Mouse (Mus musculus) embryonic facial prominence, embryonic 11.5 days (tissue): Measurements from ENCODE around the gene Ofd1. TPM values are rescaled to one million over a fixed set of nuclear protein-coding genes. Genes with fewer than 3 reads are reported as not detected.

Experiments used
- ATAC-seq: fragments of 200-750 bp; cut with Nextera tagmentation; replicated peaks from 2 replicates; pipeline ENCODE4 v1.8.0; 2017; ENCODE audit warnings: low read depth; ENCODE audit not compliant: insufficient number of reproducible peaks, low FRiP score, low TSS enrichment
- DNase-seq: peaks from one replicate; pipeline ENCODE4 v3.0.0-alpha.2; 2015; ENCODE audit warnings: low spot score
- H3K27ac ChIP-seq: fragments of 300-500 bp; sonication (generic); replicated peaks from 2 replicates; pipeline ENCODE4 v1.5.1; 2014; ENCODE audit warnings: mild to moderate bottlenecking, low read depth, low read length, control low read depth
- H3K27me3 ChIP-seq: fragments of 300-500 bp; sonication (generic); 2 replicates; pipeline ENCODE4 v1.6.1; 2014; ENCODE audit warnings: mild to moderate bottlenecking, low read length, moderate library complexity, mixed read lengths; ENCODE audit not compliant: control insufficient read depth, insufficient read depth
- H3K36me3 ChIP-seq: fragments of 300-500 bp; sonication (generic); replicated peaks from 2 replicates; pipeline ENCODE4 v1.6.1; 2014; ENCODE audit warnings: low read depth, mild to moderate bottlenecking, low read length, moderate library complexity, mixed read lengths; ENCODE audit not compliant: control insufficient read depth, insufficient read depth
- H3K4me1 ChIP-seq: fragments of 300-500 bp; sonication (generic); 2 replicates; pipeline ENCODE4 v1.6.1; 2014; ENCODE audit warnings: low read length, mixed read lengths; ENCODE audit not compliant: control insufficient read depth, insufficient read depth
- H3K4me2 ChIP-seq: fragments of 300-500 bp; sonication (generic); 2 replicates; pipeline ENCODE4 v1.6.1; 2014; ENCODE audit warnings: low read depth, mild to moderate bottlenecking, control low read depth, low read length, moderate library complexity
- H3K4me3 ChIP-seq: fragments of 300-500 bp; sonication (generic); 2 replicates; pipeline ENCODE4 v1.5.1; 2014; ENCODE audit warnings: low read depth, low read length, control low read depth
- H3K9ac ChIP-seq: fragments of 300-500 bp; sonication (generic); replicated peaks from 2 replicates; pipeline ENCODE4 v1.6.1; 2014; ENCODE audit warnings: mild to moderate bottlenecking, control low read depth, low read length
- H3K9me3 ChIP-seq: fragments of 300-500 bp; sonication (generic); replicated peaks from 2 replicates; pipeline ENCODE4 v1.6.1; 2016; ENCODE audit warnings: mild to moderate bottlenecking, low read length, inconsistent platforms, mixed read lengths; ENCODE audit not compliant: control insufficient read depth
- WGBS: fragments of 180-500 bp; shearing (Covaris S2); extraction: QIAGEN DNeasy Blood & Tissue Kit; methylation state at CpG from one replicate; pipeline ENCODE4 v1.1.7; 2014; 5-methylcytosine and 5-hydroxymethylcytosine counted together
- polyA plus RNA-seq: library from polyadenylated mRNA; unstranded; fragments of >200 nt; fragmentation: Nextera tagmentation; extraction: Ambion mirVana; gene quantifications from 2 replicates; pipeline ENCODE4 v1.2.1, GENCODE M21; 2014

Ofd1 gene
- polyA plus RNA-seq, 1 experiment from 2014 or later, result 9.8 TPM

- Histone ChIP-seq H3K4me2 (no peak overlapping the region), H3K36me3 (no peaks in the 10 kb centered on the region), H3K4me3 (no peak overlapping the region), H3K27me3 (no peaks in the 10 kb centered on the region; the same call in 1 of the 2 replicates), H3K9ac (no peak overlapping the region), H3K27ac (no peak overlapping the region), H3K9me3 (no peaks in the 10 kb centered on the region), H3K4me1 (no peaks in the 10 kb centered on the region)
- 84% methylated on average over 6 of the region's 6 CpGs for WGBS
- ATAC-seq, result no peak
- DNase-seq, result no peak
Observed at GRCm38 (mm10) chrX:166453532-166453931, 13.0 kb upstream of the Ofd1 start.

- Histone ChIP-seq H3K36me3 (no peaks in the 10 kb centered on the region), H3K4me3 (no peak overlapping the region), H3K27ac (no peak overlapping the region), H3K27me3 (peaks cover 9% of the 10 kb centered on the region), H3K4me2 (no peak overlapping the region), H3K9ac (no peak overlapping the region), H3K4me1 (no peaks in the 10 kb centered on the region), H3K9me3 (no peaks in the 10 kb centered on the region)
- no peak for ATAC-seq
- WGBS, result 85% methylated on average over 3 of the region's 3 CpGs
- no peak for DNase-seq
Observed at GRCm38 (mm10) chrX:166444552-166444951, 4.0 kb upstream of the Ofd1 start.

GRCm38 (mm10) chrX:166440036-166440615 is 378 bp downstream of the Ofd1 start, which contains the start of gene Trappc2:
Gene Trappc2, plus strand, starts transcription at chrX:166440574.
- no peak for DNase-seq
- WGBS, result 25% methylated on average over 25 of the region's 36 CpGs

GRCm38 (mm10) chrX:166434812-166435211 is 5.7 kb downstream of the Ofd1 start:
- Histone ChIP-seq H3K4me2 (no peak overlapping the region), H3K36me3 (no peaks in the 10 kb centered on the region), H3K9ac (no peak overlapping the region), H3K27me3 (no peaks in the 10 kb centered on the region), H3K27ac (no peak overlapping the region), H3K4me1 (no peaks in the 10 kb centered on the region), H3K4me3 (no peak overlapping the region), H3K9me3 (no peaks in the 10 kb centered on the region)
- WGBS, result 57% methylated on average over 2 of the region's 2 CpGs
- DNase-seq (peak; percentile 63), ATAC-seq (no peak)

More at GRCm38 (mm10) chrX:166440036-166440615, 378 bp downstream of the Ofd1 start, which contains the start of gene Trappc2:
- Histone ChIP-seq H3K4me1 (no peaks in the 10 kb centered on the region), H3K27ac (peak within 1 kb of the TSS; percentile 52; the same call in 1 of the 2 replicates), H3K9ac (peak within 1 kb of the TSS; percentile 75), H3K27me3 (peaks cover 9% of the 10 kb centered on the region), H3K9me3 (no peaks in the 10 kb centered on the region), H3K4me3 (peak within 1 kb of the TSS; percentile 52), H3K4me2 (peak within 1 kb of the TSS; percentile 52), H3K36me3 (no peaks in the 10 kb centered on the region)
- peak; percentile 72 for ATAC-seq

- Histone ChIP-seq H3K4me2 (no peak overlapping the region), H3K27ac (no peak overlapping the region), H3K4me1 (no peaks in the 10 kb centered on the region), H3K9ac (no peak overlapping the region), H3K9me3 (no peaks in the 10 kb centered on the region), H3K36me3 (no peaks in the 10 kb centered on the region), H3K27me3 (no peaks in the 10 kb centered on the region), H3K4me3 (no peak overlapping the region)
- ATAC-seq (no peak), DNase-seq (peak; percentile 47)
- 84% methylated on average over 5 of the region's 6 CpGs for WGBS
Observed at GRCm38 (mm10) chrX:166416196-166416595, 24.3 kb downstream of the Ofd1 start.

- no peaks in the 10 kb centered on the region for H3K4me1 ChIP-seq
- no peaks in the 10 kb centered on the region for H3K9me3 ChIP-seq
- H3K4me3 ChIP-seq, result no peak overlapping the region
- no peak overlapping the region for H3K4me2 ChIP-seq
- no peaks in the 10 kb centered on the region; the same call in 1 of the 2 replicates for H3K36me3 ChIP-seq
- H3K27me3 ChIP-seq, result no peaks in the 10 kb centered on the region
- H3K9ac ChIP-seq, result no peak overlapping the region
- H3K27ac ChIP-seq, result no peak overlapping the region
- DNase-seq (no peak), ATAC-seq (no peak)
Observed at GRCm38 (mm10) chrX:166407865-166408264, 32.6 kb downstream of the Ofd1 start.

GRCm38 (mm10) chrX:166393753-166394152 is 46.8 kb downstream of the Ofd1 start:
- Histone ChIP-seq H3K4me2 (no peak overlapping the region), H3K4me3 (no peak overlapping the region), H3K36me3 (no peaks in the 10 kb centered on the region), H3K27me3 (no peaks in the 10 kb centered on the region), H3K27ac (no peak overlapping the region), H3K4me1 (no peaks in the 10 kb centered on the region), H3K9ac (no peak overlapping the region), H3K9me3 (no peaks in the 10 kb centered on the region)
- WGBS, result 75% methylated on average over 1 of the region's 1 CpGs
- DNase-seq (no peak), ATAC-seq (no peak)

- H3K4me3 ChIP-seq, result no peak overlapping the region
- no peaks in the 10 kb centered on the region for H3K36me3 ChIP-seq
- ATAC-seq (no peak), DNase-seq (no peak)
- no peak overlapping the region for H3K27ac ChIP-seq
- no peaks in the 10 kb centered on the region for H3K27me3 ChIP-seq
- no peak overlapping the region for H3K9ac ChIP-seq
- H3K9me3 ChIP-seq, result no peaks in the 10 kb centered on the region
- no peaks in the 10 kb centered on the region for H3K4me1 ChIP-seq
- H3K4me2 ChIP-seq, result no peak overlapping the region
- 82% methylated on average over 6 of the region's 6 CpGs for WGBS
Observed at GRCm38 (mm10) chrX:166386656-166387055, 53.8 kb downstream of the Ofd1 start.
